Mouse (Mus musculus) liver, postnatal 0 days (tissue): Measurements from ENCODE around the gene Lrrc75a.

ENCODE experiments used
- CTCF ChIP-seq: sonication (generic); IDR thresholded peaks from 2 replicates; pipeline ENCODE4 v1.5.1; 2016; ENCODE audit warnings: antibody characterized with exemption, low read depth
- EP300 ChIP-seq: IDR thresholded peaks from 2 replicates; pipeline ENCODE4 v1.6.1; 2016; ENCODE audit warnings: antibody characterized with exemption, low read depth, mild to moderate bottlenecking

DNA sequence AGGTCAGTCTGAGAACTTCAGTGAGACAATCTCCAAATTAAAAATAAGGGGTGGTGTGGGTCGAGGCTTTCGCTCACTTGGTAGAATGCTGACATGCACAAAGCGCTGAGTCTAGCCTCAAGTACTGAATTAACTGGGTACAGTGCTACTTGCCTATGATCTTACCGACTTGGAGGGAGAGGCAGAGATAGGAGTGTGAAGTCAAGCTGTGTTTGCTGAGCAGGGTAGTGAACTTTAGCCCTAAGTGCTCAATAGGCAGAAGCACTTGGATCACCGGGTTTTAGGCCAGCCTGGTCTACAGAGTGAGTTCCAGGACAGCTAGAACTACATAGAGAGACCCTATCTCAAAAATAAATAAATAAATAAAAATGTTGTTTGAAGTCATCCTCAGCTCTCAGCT lies 91.1 kb downstream of the Lrrc75a start:
- no peak for TF ChIP-seq CTCF
- no peak for TF ChIP-seq EP300
